Mouse (Mus musculus): ENCODE data around the gene Scube1.
A peak's percentile ranks its signal among the peaks of the same experiment; 100 is the strongest.

Gene Scube1

DNA sequence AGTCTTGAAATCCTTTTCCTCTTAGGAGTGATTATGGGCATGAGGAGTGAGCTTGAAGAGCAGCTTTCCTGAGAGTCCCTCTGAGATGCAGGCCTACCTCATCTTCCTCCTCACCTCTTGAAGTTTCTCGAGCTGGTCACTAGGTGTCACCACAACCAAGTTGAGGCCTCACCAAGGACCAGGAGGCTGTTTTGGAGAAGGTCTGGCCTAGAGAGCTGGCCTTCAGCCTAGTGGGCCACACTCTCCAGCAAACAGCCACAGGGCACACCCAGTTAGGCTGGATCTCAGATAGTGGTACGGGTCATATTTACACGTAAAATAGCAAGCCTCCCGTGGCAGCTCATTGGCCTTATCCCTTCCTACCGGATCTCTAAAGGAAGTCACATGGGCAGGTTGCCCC lies 60.1 kb downstream of the Scube1 start:
- peak; percentile 75 for DNase-seq

DNA sequence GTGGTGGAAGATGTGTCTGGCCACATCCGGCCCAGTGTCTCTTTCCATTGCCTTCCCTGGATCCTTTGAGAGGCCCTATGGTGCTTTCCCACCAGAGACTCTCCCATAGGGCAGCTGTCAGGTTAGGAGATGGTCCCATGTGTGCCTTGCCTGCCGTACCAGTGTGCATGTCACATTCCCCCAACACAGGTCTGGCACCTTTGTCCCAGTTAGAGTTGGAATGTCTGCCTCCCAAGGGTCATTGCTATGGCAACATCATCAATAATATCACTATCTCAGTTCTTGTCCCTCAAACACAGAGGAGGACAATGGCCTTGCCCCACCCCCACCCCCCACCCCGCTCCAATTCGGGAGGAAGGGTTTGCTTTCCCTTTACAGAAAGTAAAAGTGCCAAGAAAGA lies 61.8 kb downstream of the Scube1 start:
- no peak for DNase-seq

DNA sequence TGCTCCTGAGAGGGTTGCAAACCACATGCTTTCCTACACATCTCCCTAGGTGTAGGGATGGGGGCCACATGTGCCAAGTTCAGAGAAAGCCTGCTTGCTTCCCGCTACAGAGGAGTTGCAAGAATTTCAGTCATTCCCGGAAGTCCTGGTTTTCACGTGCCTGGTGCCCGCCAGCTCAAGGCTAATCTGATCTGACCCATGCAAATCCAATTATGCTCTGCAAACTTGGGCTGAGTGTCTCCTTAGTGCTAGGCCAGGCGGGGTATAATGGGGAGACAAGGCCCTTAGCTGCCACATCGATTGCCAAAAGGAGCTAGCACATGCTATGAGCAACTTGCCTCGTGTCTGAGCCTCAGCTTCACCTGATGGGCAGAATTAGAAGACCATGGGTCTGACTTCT lies 62.7 kb downstream of the Scube1 start:
- no peak for DNase-seq

DNA sequence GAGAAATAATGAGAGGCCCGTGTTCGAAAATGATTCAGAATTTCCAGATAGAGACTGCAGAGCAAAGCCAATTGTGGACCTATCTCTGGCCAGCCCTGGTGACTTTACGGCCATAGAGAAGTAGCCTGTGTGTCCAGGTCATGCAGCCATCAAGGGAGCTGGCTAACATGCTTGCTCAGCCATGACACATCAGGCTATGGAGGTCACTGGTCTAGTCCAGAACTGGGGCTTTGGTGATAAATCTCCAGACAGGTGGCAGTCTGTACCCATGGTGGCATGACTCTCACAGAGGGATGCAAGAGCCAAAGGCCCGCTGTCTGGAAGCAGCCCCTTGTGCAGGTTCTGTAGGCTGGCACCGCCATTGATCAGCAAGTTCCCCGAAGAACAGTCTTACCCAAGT lies 82.3 kb downstream of the Scube1 start:
- no peak for DNase-seq

DNA sequence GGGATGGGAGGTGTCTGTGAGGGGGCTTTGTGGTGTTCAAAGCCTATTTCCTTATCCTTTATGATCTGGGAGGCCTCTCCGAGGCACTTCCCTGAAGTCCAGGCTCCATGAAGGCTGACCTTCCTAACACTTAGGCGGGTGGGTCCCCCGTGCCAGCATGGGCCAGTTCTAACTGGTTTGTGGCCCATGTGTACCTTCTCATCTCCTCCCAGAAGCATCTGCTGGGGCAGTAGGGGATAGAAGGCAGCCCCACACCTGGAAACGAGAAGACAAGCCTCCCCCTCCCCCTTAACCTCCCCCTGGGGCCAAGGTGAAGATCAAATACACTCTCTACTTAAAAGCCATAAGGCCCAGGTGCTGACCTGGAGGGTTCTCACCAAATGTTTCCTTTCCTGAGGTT lies 84.6 kb downstream of the Scube1 start:
- no peak for DNase-seq

DNA sequence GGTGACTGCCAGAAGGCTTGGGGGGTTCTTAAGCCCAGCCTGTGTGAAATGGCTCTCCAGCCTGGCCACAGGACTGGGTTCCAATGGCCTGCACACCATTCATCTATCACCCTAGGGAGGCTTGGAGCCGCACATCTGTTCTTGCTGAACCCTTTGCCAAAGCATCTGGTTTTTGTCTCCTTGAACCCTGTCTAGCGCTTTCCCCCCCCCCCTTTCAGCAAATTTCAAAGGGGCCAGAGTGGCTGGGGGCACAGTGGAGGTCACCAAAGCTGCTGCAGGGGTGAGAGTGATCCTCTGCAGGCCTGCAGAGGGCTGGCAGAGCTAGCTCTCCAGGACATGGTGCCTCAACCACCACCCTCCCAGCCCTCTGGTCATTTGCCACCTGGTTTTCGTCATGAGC lies 85.7 kb downstream of the Scube1 start:
- peak; percentile 51 for DNase-seq

DNA sequence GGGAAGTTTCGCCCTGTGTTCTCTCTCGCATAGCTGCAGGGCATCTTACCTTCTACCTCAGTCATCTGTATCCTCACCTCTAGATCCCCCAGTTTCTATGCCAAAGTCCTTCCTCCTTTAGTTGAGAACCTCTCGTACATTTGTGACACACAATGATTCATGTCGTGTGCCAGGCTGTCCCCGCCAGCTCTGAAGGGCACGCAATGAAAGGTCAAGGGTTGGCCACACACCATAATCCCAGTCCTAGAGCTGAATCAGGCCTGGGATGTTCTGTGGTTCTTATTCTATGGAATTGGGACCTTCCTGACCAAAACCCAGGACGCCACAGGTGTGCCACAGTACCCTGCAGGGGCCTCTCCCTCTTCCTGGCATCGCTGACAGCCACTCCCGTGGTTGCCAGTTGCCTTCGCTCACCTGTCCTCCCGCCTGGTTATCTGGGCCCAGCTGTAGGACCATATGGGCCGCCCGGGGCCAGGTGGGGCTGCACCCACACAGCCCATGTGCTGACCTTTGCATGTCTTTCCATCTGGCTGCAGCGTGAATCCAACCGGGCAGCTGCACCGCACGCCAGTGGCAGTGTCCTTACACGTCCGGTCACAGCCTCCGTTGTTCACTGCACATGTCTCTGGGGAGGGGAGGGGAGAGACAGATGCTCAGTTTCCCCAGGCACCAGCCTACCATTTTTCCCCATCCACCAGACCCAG lies 86.5 kb downstream of the Scube1 start:
- DNase-seq, result no peak

DNA sequence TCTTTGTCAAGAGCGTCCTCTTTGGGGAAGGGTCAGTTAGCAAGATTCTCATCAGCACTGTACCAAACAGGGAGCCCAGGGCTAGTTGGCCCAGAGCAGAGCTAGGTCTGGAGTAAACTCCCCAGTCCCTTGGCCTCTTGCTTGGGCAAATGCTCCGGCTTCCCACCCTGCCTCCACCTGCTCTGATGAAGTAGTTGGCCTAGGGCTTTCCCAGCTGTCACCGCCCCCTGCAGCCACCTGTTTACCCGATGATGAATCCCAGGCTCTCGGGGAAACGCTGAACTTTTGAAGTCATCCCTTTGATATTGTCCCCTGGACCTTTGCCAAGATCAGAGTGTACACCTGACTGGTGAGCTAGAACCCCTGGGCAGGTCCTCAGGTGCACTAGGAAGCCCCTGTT lies 88.1 kb downstream of the Scube1 start:
- DNase-seq, result no peak

DNA sequence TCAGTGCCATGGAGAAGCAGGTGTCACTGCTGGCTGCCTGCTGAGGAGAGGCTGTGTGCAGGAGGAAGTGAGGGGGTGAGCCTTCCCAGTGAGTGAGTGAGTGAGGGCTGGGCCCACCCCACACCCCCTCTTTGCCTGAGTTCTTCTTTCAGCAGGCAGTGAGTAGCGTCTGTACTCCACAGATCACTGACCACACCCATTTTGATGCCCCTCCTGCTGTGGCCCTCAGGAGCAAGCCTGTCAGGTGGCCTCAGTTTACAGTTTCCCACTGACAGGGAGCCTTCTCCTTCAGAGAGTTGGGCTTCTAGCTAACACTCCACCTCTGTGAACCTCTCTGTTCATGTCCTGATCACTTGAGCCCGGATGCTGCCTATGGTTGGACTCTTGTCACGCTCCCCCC lies 89.6 kb downstream of the Scube1 start:
- DNase-seq, result no peak

DNA sequence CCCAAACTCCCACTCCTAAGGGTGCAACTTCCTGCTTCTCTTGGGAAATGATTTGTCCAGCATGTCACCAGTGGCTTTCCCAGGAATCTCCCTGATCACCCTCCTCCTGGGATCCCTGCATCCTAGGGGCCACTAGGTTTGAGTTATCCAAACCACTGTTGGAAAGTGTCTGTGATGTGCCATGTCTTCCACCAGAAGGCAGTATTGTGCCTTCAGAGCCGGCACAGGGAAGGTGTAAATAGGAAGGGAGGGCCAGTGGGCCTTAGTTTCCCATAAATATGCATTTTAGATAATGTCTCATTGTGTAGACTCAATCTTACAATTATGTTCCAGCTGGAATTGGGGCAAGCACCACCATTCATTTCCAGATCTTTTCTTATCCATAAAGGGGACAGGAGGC lies 90.7 kb downstream of the Scube1 start:
- peak; percentile 4 for DNase-seq

DNA sequence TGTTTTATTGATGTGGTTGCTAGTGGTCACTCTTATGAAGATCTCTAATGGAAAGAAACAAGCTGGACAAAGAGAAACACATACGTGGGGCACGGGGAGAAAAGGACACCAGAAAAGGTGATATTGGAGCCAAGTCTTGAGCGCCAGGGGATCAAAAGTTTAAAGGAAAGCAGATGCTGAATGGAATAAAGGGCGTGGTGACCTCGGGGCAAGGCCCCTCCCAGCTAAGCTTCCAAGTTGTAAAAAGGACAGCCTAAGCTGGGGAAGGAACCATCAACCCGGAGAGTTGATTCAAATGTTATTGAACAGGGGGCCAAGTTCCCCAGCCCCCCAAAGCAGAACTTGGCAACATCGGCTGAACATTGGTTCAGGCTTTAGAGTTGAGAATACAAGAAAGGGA lies 93.8 kb downstream of the Scube1 start:
- DNase-seq, result no peak

DNA sequence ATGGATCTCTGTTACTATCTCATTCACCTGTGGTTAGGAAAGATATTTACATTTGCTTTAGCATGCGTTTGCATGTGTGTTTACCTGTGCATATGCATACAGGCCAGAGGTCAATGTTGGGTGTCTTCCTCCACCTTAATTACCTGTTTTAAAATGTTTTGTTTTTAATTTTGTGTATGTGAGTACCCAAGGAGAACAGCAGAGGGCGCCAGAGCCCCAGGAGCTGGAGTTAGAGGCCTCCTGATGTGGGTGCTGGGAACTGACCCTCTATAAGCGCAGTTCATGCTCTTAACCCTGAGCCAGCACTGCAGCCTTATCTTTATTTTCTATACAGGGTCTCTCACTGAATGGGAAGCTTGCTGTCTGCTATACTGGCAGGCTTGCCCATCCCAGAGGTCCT lies 95.1 kb downstream of the Scube1 start:
- no peak for DNase-seq

DNA sequence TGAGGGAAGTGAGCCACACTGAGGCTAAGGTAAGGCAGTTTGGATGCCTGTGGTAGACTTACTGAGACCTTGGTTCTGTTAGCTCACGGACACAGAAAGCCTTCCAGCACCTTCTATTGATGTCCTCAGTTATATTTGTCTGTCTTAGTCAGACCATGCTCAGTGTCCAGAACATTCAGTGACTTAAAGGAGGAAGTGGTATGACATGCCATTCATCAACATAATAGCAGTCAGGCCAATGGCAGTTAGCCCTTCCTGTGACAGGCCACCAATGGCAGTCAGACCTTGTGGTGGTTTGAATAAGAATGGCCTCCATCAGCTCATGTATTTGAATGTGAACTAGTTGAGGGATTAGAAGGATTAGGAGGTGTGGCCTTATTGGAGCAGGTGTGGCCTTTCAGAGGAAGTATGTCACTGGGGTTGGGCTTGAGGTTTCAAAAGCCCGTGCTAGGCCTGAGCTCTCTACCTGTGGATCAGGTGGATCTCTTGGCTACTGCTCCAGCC lies 98.6 kb downstream of the Scube1 start:
- no peak for DNase-seq

DNA sequence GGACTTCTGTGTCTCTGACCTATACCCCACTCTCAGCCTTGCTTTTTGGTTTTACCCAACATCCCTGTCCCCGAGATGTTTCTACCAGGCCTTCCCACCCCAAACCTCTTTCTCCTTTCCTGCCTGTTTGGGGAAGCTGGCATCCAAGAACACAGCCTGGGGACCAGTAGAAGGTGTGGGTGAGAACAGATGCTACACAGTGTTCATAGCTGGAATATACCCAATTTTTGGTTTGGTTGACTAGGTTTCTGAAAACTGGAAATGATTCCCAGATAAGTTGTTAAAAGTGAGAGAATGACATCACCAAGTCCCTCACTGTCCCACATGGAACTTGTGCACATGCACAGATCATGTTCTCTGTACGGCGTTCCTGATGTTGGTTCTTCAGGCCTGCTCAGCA lies 109.6 kb downstream of the Scube1 start:
- no peak for DNase-seq

DNA sequence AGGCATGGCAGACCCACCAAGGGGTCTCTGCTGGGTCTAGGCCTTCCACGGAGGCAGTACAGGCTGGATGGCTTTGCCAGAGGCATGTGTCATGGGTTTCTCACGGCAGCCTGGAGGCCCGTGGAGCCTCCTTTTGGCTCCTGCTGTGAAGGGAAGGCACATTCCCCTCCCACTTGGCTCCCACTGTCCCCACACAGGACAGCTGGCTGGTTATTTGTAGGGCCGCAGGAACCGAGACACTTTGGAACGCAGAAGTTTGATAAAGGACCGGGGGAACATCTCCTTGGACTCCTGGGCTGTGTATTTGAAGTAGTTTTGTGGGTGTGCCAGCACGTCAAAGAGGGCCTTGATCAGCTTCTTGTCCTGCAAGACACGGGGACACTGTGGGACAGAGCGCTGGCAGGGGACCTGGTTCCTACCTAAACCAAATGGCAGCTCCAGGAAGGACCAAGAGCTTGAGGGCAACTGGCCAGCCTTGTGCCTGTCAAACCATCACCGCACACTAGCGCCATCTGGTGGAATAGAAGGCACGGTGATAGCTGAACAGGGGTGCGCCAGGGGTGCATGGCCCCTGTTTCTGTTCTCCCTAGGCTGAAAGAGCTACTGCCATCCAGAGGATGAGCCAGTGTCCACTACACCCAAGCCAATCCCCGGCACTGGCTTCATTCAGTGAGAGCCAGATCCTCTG lies 117.6 kb downstream of the Scube1 start:
- peak; percentile 89 for DNase-seq

DNA sequence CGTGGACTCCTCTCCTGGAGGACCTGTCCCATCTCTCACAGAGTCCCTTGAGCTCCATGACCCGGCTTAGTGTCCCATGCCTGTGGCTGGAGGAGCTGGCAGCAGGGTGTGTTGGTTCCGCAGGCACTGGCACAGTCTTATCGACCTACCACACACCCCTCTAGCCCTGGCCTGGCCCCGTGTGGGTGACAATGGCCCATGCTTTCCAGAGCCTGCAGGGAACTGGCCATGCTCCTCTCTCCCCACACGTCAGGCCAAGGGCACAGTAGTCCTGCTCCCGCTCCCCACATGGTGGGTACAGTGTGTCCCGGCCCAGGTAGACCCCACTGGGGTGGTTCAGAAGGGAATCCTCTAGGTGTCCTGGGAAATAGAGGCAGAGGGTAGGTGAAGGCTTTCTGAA lies 118.1 kb downstream of the Scube1 start:
- DNase-seq, result no peak

DNA sequence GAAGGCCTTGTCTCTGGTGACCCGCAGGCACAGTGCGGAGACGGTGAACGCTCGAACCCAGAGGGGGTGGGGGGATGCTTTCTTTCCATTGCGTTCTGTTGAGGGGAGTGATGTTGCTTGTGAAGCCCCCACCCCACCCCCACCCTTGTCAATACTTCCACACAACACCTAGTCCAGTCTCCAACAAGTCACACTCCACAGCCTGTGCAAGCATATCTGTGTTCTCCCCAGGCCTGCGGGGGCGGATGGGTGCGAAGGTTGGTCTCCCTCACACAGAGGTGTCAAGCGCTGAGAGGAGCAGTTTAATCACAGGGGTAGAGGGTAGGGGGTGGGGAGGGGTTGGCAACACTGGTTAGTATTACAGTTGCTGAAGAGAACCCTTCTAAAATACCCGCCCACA lies 118.6 kb downstream of the Scube1 start:
- no peak for DNase-seq

DNA sequence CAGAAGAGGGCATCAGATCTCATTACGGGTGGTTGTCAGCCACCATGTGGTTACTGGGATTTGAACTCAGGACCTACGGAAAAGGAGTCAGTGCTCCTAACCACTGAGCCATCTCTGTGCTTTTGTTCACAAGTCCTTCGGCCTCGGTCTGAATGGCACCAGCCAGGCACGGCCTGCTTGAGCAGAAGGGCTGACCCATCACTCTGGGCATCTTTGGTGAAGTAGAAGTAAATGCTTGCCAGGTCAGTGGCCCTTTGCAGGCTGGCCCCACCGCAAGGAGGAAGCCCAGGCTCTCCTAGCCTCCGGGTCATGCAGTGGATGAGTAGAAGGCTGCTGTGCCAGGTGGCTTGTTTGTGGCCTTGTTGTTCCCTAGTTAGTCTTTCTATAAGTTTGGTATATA lies 121.4 kb downstream of the Scube1 start:
- no peak for DNase-seq

DNA sequence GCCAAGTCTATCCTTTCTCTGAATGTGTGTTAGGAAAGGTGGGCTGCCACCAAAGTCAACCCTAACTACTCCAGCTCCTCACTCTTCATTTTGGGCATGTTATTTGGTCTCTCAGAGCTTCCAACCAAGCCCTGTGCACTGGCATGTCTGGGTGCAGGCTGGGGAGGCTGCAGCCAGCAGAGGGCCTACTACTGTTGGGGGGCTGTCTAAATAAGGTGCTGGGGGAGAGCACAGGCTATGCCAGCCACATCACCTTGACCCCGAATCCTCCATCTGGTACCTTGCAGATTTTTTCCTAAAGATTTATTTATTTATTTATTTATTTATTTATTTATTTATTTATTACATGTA lies 121.8 kb downstream of the Scube1 start:
- no peak for DNase-seq

DNA sequence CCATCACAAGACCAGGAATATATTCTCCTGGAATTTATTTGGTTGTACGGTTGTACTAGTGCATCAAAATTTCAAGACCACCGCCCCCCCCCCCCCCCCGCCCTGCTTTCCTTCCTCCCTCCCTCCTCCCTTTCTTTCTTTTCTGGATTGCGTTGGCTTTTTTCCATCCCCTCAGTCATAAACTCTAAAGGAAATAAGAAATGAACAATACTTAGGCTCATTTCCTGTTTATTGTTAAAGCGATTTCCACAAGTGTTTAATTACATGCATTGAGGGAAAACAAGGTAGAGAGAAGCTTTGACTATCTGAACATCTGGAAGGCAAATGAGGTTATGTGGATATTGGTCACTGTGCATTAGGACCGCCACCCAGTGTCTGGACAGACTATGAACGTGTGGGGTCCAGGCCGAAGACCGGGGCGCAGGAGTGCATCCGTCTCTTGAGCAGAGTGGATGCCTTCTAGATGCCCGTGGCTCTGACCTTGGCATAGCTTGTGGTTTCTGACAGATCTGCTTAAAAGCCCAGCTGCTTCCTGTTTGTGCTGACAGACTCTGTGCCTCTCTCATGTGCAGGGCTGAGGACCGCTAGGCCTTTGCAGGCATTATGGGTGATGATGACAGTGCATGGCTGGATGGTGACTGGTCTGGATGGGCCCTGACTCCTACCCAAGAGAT lies 122.3 kb downstream of the Scube1 start:
- peak; percentile 72 for DNase-seq

DNA sequence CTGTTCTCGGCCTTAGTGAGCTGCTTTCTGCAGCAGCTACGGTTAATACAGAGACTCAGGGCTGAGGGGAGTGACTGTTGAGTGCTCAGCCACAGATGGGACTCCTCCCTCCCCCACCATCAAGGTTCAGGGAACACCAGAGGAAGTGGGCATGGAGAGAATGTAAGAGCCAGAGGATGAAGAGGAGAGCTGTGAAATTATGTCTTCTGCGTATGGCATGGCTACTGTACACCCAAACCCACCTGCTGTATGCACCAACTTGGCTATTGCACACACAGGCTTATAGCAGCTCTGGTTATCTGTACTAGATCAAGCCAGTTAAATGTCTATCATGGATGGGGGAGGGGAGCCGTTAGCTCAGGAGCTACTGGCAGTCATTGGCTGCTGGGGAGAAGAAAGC lies 123.6 kb downstream of the Scube1 start:
- DNase-seq, result no peak

DNA sequence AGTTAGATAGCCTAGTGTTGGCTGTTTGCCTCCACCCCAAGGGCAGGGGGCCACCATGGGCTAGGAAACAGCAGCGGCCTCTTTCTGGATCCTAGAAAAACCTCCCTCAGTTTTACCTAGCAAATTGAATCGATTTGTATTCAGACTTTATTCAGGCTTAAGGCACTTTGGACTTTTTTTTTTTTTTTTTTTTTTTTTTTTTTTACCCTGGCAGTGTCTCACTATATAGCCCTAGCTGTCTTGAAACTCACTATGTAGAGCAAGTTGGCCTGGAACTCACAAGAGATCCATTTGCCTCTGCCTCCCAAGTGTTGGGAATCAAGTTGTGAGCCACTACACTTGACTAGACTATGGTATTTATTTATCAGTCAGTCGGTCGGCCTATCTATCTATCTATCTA lies 128.0 kb downstream of the Scube1 start:
- DNase-seq, result no peak

DNA sequence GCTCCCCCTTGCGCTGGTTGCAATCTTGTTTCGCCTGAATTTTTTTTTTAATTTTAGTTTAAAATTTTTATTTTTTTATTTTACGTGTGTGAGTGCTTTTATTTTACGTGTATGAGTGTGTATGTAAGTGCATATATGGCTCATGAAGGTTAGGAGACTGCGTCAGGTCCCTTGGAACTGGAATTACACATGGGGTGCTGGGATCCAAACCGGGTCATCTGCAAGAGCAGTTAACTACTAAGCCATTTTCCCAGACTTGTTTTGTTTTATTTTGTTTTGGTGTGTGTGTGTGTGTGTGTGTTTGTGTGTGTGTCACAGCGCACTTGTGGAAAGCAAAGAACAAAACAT lies 129.5 kb downstream of the Scube1 start:
- DNase-seq, result no peak

Data from lung, postnatal 36 days (tissue).